Mouse (Mus musculus): ENCODE results near the gene Ms4a1.
"Not testable (repeated sequence)": the region's sequence is repeated elsewhere in the genome, so short reads cannot be mapped to it uniquely, and the experiment has no call there.

Ms4a1 gene

DNA sequence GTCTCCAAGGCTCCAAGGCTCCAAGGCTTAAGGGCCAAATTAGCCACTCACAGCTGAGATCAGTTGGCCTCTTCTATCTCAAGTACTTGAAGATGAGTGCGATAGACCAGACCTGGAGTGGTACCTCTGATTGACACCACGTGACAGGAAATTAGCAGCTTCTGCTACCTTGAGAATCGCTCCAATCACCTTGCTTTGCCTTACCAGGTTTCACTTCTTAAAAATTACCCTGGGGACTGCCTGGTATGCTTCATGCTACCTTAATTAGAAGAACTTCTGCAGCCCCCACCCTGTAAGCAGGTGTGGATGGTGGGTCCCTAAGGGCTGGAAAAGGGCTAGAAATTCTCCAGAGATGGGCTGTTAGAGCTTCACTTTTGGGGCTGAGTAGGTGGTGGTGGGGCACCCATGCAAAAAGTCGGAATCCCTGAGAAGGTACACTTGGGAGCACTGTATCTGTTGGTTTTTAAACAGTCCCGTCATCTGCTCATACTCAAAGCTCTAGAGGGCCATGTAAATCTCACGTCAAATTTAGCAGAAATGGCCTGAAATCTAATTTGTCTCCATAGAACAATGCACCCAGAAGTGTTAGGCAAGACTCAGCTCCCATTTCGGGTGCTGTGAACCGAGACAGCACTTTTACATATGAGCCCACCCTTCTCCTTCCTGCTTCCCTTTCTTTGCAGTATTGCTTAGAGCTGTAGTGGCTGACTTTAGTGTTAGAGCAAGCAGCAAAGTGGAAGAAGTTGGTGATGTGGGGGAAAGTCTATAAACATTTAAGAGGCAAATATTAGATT, at the start of gene Ms4a1:
TSS of gene Ms4a1 (minus strand) at position 190 of the 794 bp plus-strand sequence.
- no peak for DNase-seq (ENCODE audit: low spot score)

DNA sequence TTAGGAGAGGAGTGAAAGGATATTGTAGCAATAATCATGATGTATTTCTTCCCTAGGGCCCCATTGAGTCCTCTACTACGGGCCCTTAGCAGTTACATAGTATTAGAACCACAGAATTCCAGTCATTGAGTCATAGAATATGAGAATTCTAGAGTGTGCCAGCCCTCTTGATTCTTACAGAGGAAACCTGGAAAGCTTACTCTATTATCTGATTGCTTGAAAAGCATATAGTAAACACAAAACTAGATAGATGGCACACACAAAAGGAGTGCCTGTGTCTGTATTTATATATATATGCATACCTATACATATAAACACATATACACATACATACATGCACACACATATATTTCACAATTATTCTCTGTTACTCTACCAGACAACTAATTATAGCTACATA, 48.3 kb upstream of the Ms4a1 start, which contains the start of gene Ms4a14:
TSS of gene Ms4a14 (minus strand) at position 101 of the 400 bp plus-strand sequence.
- no peak for DNase-seq (ENCODE audit: low spot score)

DNA sequence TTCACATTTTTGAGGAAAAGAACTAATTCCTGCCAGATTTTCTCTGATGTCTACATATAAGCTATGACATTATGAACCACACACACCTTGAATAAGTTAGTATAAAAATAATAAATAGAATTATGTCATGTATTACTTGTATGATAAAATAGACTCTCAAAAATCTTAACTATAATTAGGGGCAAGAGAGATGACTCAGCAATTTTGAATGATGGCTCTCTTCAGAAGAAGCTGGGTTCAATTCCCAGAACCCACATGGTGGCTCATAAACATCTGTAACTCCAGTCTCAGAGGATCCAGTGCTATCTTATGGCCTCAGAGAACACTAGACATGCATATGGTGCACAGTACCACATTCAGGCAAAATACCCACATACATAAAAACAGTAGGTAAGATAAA, 42.8 kb upstream of the Ms4a1 start:
- DNase-seq (ENCODE audit: low spot score) = no peak

DNA sequence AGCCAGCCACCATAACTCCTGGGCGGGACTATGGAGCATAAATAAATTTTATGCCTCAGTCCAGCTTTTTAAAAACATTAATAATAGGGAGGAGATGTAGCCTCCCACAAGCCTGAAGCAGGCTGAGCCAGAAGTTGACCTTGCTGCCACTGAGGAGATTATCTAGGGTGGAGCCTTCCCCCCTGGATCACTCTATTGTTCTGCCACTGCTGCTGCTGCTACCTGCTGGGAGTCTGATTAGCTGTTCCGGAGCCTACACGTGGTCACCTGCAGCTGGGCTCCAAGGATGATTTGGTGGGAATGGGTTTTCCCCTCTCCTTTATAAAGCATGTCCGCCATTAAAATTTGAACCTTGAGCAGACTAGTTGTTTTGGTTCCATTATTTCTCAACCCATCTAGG, 33.5 kb upstream of the Ms4a1 start:
- not testable (repeated sequence) for DNase-seq (ENCODE audit: low spot score)

DNA sequence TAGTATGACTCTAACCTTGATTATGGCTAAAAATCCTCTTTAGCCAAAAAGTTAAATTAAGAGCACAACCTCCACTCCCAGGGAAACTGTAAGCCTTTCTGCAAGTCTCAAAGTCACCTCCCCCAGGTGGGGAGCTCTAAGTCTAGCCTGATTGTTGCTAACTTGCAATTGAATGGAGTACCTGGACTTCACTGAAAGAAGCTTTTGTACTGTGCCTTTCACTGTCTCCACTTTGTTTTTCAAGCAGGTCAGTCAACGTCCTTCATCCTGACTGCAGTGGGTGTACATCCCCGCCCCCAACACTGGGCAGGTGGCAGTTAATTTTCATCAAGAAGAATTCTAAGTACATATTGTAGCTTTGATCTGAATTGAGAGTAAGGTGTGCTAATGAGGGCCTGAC, 32.9 kb upstream of the Ms4a1 start:
- DNase-seq (ENCODE audit: low spot score) = no peak

DNA sequence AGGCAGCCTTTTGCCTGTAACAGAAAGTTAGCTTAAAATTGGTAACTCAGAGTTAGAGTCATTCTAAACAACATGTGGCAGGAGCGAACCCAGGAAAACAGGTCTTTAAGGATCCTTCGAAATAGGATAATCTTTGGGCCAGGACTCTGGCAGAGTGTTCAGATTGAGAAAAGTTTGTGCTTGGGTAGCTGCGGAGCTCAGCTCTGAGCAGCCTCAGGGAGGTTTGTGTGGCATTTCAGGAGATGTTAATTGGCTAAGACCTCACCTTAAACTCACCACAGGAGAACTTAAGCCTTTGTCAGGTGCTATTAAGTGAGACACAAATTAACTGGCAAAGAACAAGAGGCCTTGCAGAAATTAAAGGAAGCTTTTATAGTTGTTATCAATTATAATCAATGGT, 27.6 kb upstream of the Ms4a1 start:
- DNase-seq (ENCODE audit: low spot score) = not testable (repeated sequence)

DNA sequence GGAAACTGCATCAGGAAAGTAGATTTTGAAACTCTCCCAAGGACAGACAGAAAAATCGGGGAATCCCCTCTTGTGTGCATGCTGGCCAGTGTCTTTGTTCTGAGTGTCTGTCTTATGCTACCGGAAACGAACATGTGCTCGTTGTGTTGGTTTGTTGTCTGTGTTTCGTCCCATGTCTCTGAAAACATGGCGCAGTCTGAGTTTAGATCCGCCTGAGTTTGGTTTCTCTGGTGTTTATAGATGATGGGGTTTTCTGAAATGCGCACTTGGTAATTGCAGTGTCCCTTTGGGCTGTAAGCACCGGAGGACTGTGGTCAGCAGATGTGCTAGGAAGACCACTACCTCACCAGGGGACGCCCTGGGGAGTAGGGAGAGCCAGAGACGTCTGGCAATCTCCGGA, 26.9 kb upstream of the Ms4a1 start:
- DNase-seq (ENCODE audit: low spot score) = no peak

DNA sequence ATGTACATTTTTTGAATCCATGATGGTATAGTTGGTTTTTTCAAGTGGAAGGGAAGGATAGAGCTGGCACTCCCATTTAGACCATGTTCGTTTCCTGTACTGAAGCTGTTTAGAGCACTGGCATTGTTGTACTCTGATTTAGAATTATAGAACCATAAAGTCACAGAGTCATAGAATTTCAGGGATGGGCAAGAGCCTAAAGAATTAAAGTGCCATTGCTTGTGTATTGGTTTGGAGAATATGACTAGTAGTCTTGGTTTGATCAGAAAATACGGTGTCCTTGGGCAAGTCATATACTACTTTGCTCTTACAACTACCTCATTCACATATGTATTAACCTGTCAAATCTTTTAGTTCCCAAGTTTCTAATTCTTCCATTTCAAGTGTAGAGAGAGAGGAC, 17.7 kb upstream of the Ms4a1 start, which contains the start of gene Ms4a5:
TSS of gene Ms4a5 (minus strand) at position 101 of the 400 bp plus-strand sequence.
- no peak for DNase-seq (ENCODE audit: low spot score)

DNA sequence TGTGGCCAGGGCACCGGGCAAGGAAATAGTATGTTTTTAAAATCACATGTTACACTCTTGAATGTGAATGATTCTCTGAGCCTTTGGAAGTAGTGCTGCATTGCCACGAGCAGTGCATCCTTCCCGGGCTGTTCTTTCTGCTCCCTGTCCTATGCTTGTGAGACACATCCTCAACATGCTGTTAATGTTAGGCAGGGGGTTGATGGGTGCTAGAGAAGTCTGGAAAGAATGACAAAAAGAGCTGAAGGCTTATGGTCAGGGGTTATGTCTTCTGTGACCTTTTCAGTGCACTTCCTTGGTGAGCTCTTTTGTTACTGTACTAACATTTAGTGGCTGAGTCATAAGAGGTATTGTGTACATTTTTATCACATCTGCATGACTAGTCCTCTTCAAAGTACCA, 14.2 kb upstream of the Ms4a1 start:
- no peak for DNase-seq (ENCODE audit: low spot score)

DNA sequence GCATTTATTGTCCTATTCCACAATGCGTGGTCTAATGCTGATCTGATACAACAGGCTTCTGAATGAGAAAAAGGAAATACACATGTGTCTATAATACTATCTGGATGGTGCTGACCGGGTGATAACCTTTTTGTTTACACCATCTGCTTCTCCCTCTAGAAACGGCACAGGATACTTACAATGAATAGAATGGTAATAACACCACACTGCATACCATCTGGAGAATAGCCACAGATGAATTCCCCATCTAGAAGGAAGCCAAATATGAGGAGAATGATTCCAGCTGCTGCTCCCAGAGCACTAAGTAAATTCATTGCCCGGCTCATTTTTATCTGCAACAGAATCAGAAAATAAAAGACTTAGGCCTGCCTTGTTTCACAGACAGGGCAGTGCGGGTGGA, 10.4 kb upstream of the Ms4a1 start:
- DNase-seq (ENCODE audit: low spot score) = no peak

DNA sequence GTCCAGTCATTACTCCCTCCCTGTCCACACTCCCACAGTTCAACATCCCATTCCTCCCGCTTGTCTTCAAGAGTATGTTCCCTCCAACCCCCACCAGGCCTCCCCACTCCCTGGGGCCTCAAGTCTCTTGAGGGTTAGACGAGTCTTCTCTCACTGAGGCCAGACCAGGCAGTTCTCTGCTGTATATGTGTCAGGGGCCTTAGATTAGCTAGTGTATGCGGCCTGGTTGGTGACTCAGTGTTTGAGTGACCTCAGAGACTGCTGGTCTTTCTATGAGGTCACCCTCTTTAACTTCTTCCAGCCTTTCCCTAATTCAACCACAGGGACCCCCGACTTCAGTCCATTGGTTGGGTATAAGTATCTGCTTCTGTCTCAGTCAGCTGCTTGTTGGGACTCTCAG, 915 bp upstream of the Ms4a1 start:
- no peak for DNase-seq (ENCODE audit: low spot score)

DNA sequence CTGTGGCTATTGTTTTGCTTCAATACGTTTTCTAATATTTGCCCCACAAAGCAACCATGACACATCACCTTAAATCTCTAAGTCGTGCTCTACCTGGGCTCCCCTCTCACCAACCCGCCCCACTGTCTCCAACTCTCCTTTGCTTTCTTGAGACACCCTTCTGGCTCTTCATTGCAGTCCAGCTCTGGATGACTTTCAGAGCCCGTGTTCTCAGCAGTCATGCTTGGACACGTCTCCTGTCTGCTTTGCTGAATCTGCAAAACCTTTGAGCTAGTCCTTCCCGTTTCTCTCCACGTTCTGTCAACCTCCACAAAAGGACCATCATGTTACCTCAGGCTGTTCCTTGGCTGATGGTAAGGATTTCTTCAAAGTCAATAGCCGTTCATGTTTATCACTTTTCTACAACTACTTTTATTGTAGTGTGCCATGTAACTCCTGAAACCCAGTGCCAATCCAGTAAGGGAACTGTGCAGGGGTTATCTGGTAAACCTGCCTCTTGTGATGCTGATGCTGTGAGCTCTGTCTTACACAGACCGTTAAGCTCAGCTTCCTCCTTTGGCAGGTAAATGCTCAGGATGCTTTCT, 1.3 kb downstream of the Ms4a1 start:
- DNase-seq (ENCODE audit: low spot score) = no peak

DNA sequence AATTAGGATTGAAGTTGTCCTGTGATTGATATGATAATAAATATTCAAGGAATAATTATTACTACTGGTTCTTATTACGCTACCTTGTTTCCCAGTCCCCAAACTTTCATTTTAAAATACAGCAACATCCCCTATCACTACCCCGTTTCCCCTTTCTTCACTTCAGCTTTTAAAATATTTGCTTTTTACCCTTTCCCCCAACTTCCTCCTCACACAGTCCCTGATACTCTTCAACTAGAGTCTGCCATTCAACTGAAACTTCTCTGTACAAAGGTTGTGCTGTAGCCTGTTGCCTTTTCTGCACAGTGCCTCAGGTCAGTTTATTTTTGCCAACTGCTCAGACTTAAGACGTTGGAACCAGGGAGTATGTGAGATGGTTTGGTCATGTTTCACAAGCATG, 2.5 kb downstream of the Ms4a1 start:
- no peak for DNase-seq (ENCODE audit: low spot score)

DNA sequence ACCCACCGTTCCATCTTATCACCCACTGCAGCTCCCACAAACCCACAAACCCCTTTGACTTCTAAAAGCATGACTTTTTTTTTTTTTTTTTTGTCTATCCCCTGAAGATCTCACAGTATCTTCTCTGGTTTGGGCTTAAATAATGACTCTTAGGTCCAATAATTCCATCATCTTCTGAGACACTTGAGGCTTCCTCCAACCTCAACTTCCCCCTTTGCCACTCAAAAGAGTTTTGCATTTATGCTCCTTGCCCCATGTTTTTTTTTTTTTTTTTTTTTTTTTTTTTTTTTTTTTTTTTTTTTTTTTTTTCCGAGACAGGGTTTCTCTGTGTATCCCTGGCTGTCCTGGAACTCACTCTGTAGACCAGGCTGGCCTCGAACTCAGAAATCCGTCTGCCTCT, 3.1 kb downstream of the Ms4a1 start:
- DNase-seq (ENCODE audit: low spot score) = not testable (repeated sequence)

DNA sequence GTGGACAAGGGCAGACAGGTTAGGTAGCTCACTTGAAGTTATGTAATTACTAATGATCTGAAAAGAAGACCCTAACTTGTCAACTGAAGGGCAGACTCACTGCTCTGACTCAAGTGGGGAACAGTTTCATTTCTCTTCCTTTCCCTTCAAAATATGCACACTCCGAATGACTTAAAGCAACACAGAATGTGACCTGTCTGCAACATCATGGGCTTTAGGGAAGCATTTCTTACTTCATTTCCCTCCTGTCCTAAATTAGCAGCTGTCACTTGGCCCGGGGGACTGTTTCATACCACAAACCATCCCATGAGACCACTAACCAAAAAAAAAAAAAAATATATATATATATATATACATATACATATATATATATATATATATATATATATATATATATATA, 4.5 kb downstream of the Ms4a1 start:
- DNase-seq (ENCODE audit: low spot score) = no peak

DNA sequence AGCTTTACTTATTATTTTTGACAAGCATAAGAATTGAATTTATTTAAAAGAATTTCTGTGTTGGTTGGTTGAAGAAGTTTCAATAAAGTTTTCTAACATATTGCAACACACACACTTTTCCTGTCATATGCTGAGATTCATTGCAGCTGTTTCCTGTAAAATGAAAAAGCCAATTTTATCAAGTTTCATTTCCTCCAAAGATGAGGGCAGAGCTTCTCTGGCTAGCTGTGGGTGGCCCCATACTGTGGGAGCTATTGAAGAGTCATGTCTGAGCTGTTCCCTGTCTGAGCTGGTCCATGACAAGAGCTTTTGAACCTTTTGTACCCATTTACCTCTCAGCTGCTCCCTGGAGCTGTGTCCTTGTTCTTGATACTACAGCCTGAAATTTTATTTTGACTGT, 21.8 kb downstream of the Ms4a1 start:
- no peak for DNase-seq (ENCODE audit: low spot score)

DNA sequence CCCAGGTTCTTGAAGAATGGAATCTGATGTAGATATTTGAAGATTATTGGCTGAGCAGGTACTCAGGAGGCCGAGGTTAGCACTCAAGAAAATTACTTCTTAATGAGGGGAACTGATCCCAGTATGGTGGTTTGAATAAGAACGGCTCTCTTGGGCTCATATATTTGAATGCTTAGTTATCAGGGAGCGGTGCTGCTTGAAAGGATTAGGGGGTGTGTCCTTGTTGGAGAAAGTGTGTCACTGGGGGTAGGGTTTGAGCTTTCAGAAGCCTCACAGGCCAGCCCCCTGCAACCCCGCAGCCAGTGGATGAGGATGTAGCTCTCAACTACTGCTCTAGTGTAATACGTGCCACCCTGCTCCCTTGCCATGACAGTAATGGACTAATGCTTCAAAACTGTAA, 23.5 kb downstream of the Ms4a1 start:
- DNase-seq (ENCODE audit: low spot score) = no peak

DNA sequence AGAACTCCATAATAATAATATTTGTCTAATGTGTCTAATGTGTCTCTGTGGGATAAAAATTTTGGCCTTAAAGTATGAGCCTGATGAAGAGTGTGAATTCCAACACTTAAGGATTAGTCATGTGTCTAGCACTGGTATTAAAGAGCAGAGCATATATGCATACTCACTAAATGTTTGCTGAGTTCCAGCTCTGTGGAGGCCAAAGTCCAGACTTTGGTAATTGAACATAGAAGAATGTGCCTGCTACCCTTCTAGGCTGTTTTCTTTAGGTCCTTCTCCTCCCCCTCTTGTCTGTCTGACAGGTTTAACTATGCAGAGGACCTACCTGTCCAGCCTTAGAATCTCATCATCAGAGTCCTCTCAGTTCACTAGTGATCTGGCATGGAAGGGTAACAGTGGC, 30.2 kb downstream of the Ms4a1 start:
- DNase-seq (ENCODE audit: low spot score) = no peak

DNA sequence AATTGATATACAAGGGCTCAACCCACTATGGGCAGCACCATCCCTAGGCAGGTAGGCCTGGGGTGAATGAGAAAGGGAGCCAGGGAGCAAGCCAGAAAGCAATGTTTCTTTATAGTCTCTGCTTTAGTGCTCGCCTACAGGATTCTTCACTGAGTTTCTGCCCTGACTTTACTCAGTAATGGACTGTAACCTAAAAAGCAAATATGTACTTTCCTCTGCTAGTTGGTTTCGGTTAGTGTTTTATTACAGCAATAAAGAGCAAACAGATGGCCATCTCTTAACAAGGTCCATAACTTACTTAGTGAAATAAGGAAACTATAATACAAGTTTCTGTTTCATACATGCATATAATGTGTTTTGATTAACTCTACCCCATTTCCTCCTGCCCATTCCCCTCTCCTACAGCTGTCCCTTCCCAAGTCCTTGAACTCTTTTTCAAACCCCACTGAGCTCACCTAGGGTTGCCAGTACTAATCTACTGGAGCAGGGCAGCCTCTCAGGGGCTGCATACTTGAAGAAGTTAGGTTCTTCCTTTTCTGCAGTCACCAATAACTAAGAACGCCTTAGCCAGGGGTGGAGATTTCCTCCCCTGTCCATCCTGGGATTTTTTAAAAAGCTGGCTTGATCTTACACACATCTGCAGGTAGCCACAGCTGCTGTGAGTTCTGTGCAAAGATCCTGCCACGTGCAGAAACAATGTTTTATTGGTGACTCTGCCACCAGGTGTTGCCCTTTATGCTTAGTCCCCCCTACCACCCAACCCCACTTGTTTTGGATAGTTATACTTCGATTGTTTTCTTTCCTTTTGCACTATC, 30.9 kb downstream of the Ms4a1 start:
- DNase-seq (ENCODE audit: low spot score) = no peak

DNA sequence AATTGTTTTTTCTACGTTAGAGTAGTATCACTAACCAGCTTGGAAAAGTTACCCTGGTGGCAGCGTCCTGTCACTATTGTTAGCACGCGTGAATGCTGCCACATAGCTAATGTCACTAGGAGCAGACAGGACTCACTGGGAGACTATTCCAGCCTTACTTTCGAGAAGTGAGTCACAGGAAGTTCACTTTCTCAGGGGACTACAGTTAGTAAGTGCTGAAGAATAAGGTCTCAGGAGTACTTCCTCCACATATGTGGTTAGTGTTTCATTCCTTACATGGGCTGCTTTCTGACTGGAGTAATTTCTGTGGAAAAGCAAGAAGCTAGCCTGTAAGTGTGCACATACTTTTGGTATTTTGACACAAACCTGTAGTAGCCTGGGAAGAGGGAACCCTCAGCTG, 31.8 kb downstream of the Ms4a1 start:
- DNase-seq (ENCODE audit: low spot score) = no peak

DNA sequence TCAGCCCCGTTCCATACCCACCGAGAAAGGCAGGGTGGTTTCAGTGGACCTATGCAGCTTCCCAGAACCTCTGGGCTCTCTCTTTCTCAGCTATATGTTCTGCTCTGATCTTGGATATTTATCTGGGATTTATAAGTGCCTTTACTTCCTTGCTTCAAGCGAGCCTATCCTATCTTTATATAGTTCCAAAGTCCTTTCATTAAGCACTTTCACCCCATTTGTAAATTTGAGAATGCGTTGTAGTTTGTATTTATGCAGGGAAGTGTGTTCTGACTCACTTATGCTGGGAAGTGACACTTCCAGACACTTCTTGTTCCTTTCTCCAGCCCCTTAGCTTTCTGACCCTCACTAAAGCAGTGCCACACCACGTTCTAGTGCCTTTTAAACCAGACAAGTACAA, 33.7 kb downstream of the Ms4a1 start, which contains the start of gene Ms4a12:
TSS of gene Ms4a12 (minus strand) at position 101 of the 400 bp plus-strand sequence.
- DNase-seq (ENCODE audit: low spot score) = no peak
